Mouse (Mus musculus): Measurements from ENCODE around the gene Exoc3l4. TPM values are rescaled to one million over a fixed set of nuclear protein-coding genes. Genes with fewer than 3 reads are reported as not detected.
A peak's percentile ranks its signal among the peaks of the same experiment; 100 is the strongest.

The Exoc3l4 gene
- polyA plus RNA-seq, 1 experiment from 2014 or later: 5.2 TPM

GRCm38 (mm10) chr12:111419918-111420317 lies 3.1 kb downstream of the Exoc3l4 start:
- Histone ChIP-seq H3K36me3 (replicated peaks) (no peaks in the 10 kb centered on the region), H3K27me3 (ENCODE audit: poor library complexity, severe bottlenecking) (peaks cover 100% of the 10 kb centered on the region), H3K27ac (no peak overlapping the region), H3K4me3 (no peak overlapping the region), H3K4me1 (peaks cover 43% of the 10 kb centered on the region), H3K9me3 (no peaks in the 10 kb centered on the region)
- no peak for DNase-seq (ENCODE audit: extremely low spot score, low spot score)
- 76% methylated on average over 5 of the region's 5 CpGs for WGBS

GRCm38 (mm10) chr12:111420946-111421709 lies 4.3 kb downstream of the Exoc3l4 start:
- no peak for DNase-seq (ENCODE audit: extremely low spot score, low spot score)
- 49% methylated on average over 7 of the region's 7 CpGs for WGBS
- H3K27ac ChIP-seq: no peak overlapping the region
- no peak overlapping the region for H3K4me3 ChIP-seq
- no peaks in the 10 kb centered on the region for H3K36me3 ChIP-seq (replicated peaks)
- H3K4me1 ChIP-seq: peaks cover 53% of the 10 kb centered on the region
- H3K9me3 ChIP-seq: no peaks in the 10 kb centered on the region
- peaks cover 100% of the 10 kb centered on the region for H3K27me3 ChIP-seq (ENCODE audit: poor library complexity, severe bottlenecking)

- no peaks in the 10 kb centered on the region for H3K36me3 ChIP-seq (replicated peaks)
- no peak for DNase-seq (ENCODE audit: extremely low spot score, low spot score)
- H3K27ac ChIP-seq: no peak overlapping the region
- H3K27me3 ChIP-seq (ENCODE audit: poor library complexity, severe bottlenecking): peaks cover 100% of the 10 kb centered on the region
- H3K4me3 ChIP-seq: peak overlapping the region; percentile 41; the same call in 1 of the 2 replicates
- H3K4me1 ChIP-seq: peaks cover 39% of the 10 kb centered on the region
- H3K9me3 ChIP-seq: no peaks in the 10 kb centered on the region
- 36% methylated on average over 5 of the region's 5 CpGs for WGBS
Observed at GRCm38 (mm10) chr12:111422852-111423251, 6.0 kb downstream of the Exoc3l4 start.

GRCm38 (mm10) chr12:111423570-111424129 lies 6.8 kb downstream of the Exoc3l4 start:
- WGBS: 2% methylated on average over 43 of the region's 43 CpGs

GRCm38 (mm10) chr12:111424547-111424946 lies 7.7 kb downstream of the Exoc3l4 start:
- Histone ChIP-seq H3K4me1 (peaks cover 48% of the 10 kb centered on the region), H3K9me3 (no peaks in the 10 kb centered on the region), H3K27me3 (ENCODE audit: poor library complexity, severe bottlenecking) (peaks cover 100% of the 10 kb centered on the region), H3K4me3 (no peak overlapping the region), H3K27ac (no peak overlapping the region), H3K36me3 (replicated peaks) (no peaks in the 10 kb centered on the region)
- no peak for DNase-seq (ENCODE audit: extremely low spot score, low spot score)
- WGBS: 19% methylated on average over 9 of the region's 9 CpGs

More at GRCm38 (mm10) chr12:111423570-111424129, 6.8 kb downstream of the Exoc3l4 start:
- Histone ChIP-seq H3K27ac (no peak overlapping the region), H3K27me3 (ENCODE audit: poor library complexity, severe bottlenecking) (peaks cover 100% of the 10 kb centered on the region), H3K4me3 (peak overlapping the region; percentile 41), H3K36me3 (replicated peaks) (no peaks in the 10 kb centered on the region), H3K4me1 (peaks cover 39% of the 10 kb centered on the region), H3K9me3 (no peaks in the 10 kb centered on the region)
- no peak for DNase-seq (ENCODE audit: extremely low spot score, low spot score)

GRCm38 (mm10) chr12:111425258-111425657 lies 8.4 kb downstream of the Exoc3l4 start:
- peak; percentile 80 for DNase-seq (ENCODE audit: extremely low spot score, low spot score)
- WGBS: 4% methylated on average over 15 of the region's 15 CpGs
- no peaks in the 10 kb centered on the region for H3K36me3 ChIP-seq (replicated peaks)
- no peaks in the 10 kb centered on the region for H3K9me3 ChIP-seq
- 0 out of 2 replicates have a peak overlapping the region, but pooled peaks have one; percentile 16 for H3K4me3 ChIP-seq
- H3K27me3 ChIP-seq (ENCODE audit: poor library complexity, severe bottlenecking): peaks cover 100% of the 10 kb centered on the region
- H3K4me1 ChIP-seq: peaks cover 55% of the 10 kb centered on the region
- H3K27ac ChIP-seq: no peak overlapping the region

GRCm38 (mm10) chr12:111425789-111426460 lies 9.1 kb downstream of the Exoc3l4 start:
- H3K9me3 ChIP-seq: no peaks in the 10 kb centered on the region
- H3K4me1 ChIP-seq: peaks cover 60% of the 10 kb centered on the region
- DNase-seq (ENCODE audit: extremely low spot score, low spot score): peak; percentile 88
- WGBS: 18% methylated on average over 29 of the region's 29 CpGs
- no peak overlapping the region for H3K27ac ChIP-seq
- H3K36me3 ChIP-seq (replicated peaks): no peaks in the 10 kb centered on the region
- H3K4me3 ChIP-seq: 0 out of 2 replicates have a peak overlapping the region, but pooled peaks have one; percentile 16
- peaks cover 100% of the 10 kb centered on the region for H3K27me3 ChIP-seq (ENCODE audit: poor library complexity, severe bottlenecking)

GRCm38 (mm10) chr12:111427438-111428113 lies 10.8 kb downstream of the Exoc3l4 start:
- no peak overlapping the region for H3K27ac ChIP-seq
- peak; percentile 14 for DNase-seq (ENCODE audit: extremely low spot score, low spot score)
- no peaks in the 10 kb centered on the region for H3K9me3 ChIP-seq
- peaks cover 100% of the 10 kb centered on the region for H3K27me3 ChIP-seq (ENCODE audit: poor library complexity, severe bottlenecking)
- H3K36me3 ChIP-seq (replicated peaks): no peaks in the 10 kb centered on the region
- H3K4me3 ChIP-seq: no peak overlapping the region
- WGBS: 46% methylated on average over 12 of the region's 12 CpGs
- H3K4me1 ChIP-seq: peaks cover 70% of the 10 kb centered on the region

GRCm38 (mm10) chr12:111428364-111428763 lies 11.5 kb downstream of the Exoc3l4 start:
- peaks cover 74% of the 10 kb centered on the region for H3K4me1 ChIP-seq
- no peaks in the 10 kb centered on the region for H3K36me3 ChIP-seq (replicated peaks)
- no peak overlapping the region for H3K4me3 ChIP-seq
- no peak for DNase-seq (ENCODE audit: extremely low spot score, low spot score)
- peaks cover 100% of the 10 kb centered on the region for H3K27me3 ChIP-seq (ENCODE audit: poor library complexity, severe bottlenecking)
- 13% methylated on average over 8 of the region's 8 CpGs for WGBS
- 0 out of 2 replicates have a peak overlapping the region, but pooled peaks have one; percentile 4 for H3K27ac ChIP-seq
- no peaks in the 10 kb centered on the region for H3K9me3 ChIP-seq

- WGBS: under 1% methylated on average over 40 of the region's 40 CpGs
- H3K36me3 ChIP-seq (replicated peaks): no peaks in the 10 kb centered on the region
Observed at GRCm38 (mm10) chr12:111428961-111429911, 12.4 kb downstream of the Exoc3l4 start.

GRCm38 (mm10) chr12:111430049-111430867 lies 13.4 kb downstream of the Exoc3l4 start:
- Histone ChIP-seq H3K36me3 (replicated peaks) (no peaks in the 10 kb centered on the region), H3K4me1 (peaks cover 76% of the 10 kb centered on the region), H3K4me3 (peak overlapping the region; percentile 52), H3K27me3 (ENCODE audit: poor library complexity, severe bottlenecking) (peaks cover 100% of the 10 kb centered on the region), H3K27ac (peak overlapping the region; percentile 78), H3K9me3 (no peaks in the 10 kb centered on the region)
- DNase-seq (ENCODE audit: extremely low spot score, low spot score): no peak
- WGBS: 7% methylated on average over 27 of the region's 27 CpGs

More at GRCm38 (mm10) chr12:111428961-111429911, 12.4 kb downstream of the Exoc3l4 start:
- peak overlapping the region; percentile 52 for H3K4me3 ChIP-seq
- peaks cover 100% of the 10 kb centered on the region for H3K27me3 ChIP-seq (ENCODE audit: poor library complexity, severe bottlenecking)
- H3K4me1 ChIP-seq: peaks cover 74% of the 10 kb centered on the region
- peak; percentile 60 for DNase-seq (ENCODE audit: extremely low spot score, low spot score)
- peak overlapping the region; percentile 78 for H3K27ac ChIP-seq
- H3K9me3 ChIP-seq: no peaks in the 10 kb centered on the region

Data from forebrain, embryonic 10.5 days (tissue).